Mouse (Mus musculus): Measurements from ENCODE around the gene Sap30.

DNA sequence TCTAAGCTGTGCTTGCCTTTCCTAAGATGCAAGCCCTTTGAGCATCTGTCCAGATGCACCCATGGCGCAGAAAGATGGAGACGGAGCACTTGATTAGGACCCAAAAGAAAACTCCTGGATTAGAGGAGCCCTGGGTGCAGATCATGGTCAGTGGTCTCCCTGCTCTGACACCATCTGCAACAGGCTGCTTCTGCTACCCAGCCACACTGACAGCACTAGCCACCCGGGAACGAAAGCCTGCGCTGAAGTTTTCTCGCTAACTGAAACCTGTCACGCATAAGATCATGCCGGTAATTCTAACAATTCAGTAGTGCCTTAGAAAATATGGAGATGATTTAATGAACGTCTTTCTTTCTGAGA, 51.2 kb downstream of the Sap30 start:
- TF ChIP-seq EP300 (optimal IDR thresholded peaks at IDR 0.05): no peak
- TF ChIP-seq CTCF (IDR thresholded peaks at IDR 0.05; ENCODE audit: low read depth): no peak
